ENCODE assay signal across 18 mouse cellular contexts in the genomic region with DNA sequence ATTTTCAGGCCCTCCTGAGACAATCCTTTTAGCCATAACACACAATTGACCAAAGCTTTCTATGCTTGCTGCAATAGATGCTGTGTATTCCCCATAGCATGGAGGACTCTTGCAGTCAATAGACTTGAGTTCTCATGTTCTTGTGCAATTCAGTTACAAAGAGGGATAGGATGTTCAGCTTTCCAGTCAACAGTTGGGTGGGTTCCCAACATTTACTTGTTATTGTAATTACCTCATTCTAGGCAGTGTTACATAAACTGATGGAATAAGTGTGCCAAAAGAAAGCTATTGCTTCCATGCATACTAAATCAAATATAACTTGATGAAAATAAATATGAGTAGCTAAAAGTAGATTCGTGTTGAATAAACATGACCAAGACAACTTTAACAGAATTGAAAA. TPM values are rescaled to one million over a fixed set of nuclear protein-coding genes. Genes with fewer than 3 reads are reported as not detected.
DNase-seq lines count a peak whose midpoint lies in the region; ATAC-seq and TF ChIP-seq lines count a peak whose summit lies in the region.
"Had no signal": no experiment of that assay in that cellular context is flagged by ENCODE, and none has a peak within 500 bp of the region (broad histone marks: within the 10 kb centered on the region; RNA-seq: fewer than 3 reads in every experiment).

No protein-coding gene starts in this region.

- intact Hi-C loops in left cerebral cortex, adult 2 months (cut with DNase I): no loop called here

- no peak overlapping the region for H3K27ac ChIP-seq in left cerebral cortex, adult 2 months
- H3K27ac ChIP-seq: embryonic facial prominence, embryonic 10.5 days; embryonic facial prominence, embryonic 12.5 days; forebrain, embryonic 15.5 days had no signal

- no peak for TF ChIP-seq CTCF in left cerebral cortex, adult 2 months (IDR thresholded peaks at IDR 0.05)

- DNase-seq in frontal cortex, postnatal 36 days (ENCODE audit: low spot score in 2 of 2): no peak
- DNase-seq in NIH3T3 (ENCODE audit: low read depth) (peak; percentile 52), adipocyte (ENCODE audit: low spot score) (peak; percentile 64)
- DNase-seq in left cerebral cortex, adult 2 months (ENCODE audit: extremely low spot score in 1 of 2, low spot score in 2 of 2): no peak
- DNase-seq: adrenal gland, adult 8-10 months; adrenal gland, postnatal 14 days; adrenal gland, postnatal 36 days; cerebellum, adult 11-12 months; cerebellum, adult 2 months; cerebellum, adult 9-10 months; cerebellum, postnatal 10 days; cerebellum, postnatal 25 days; forebrain, postnatal 0 days had no signal

- H3K4me3 ChIP-seq in left cerebral cortex, adult 2 months: no peak overlapping the region
- H3K4me3 ChIP-seq: embryonic facial prominence, embryonic 10.5 days; embryonic facial prominence, embryonic 12.5 days; forebrain, embryonic 15.5 days had no signal

- 0 out of 2 replicates have a peak, but pooled peaks have one; percentile 16 for ATAC-seq in frontal cortex, adult (ENCODE audit: low TSS enrichment)
- ATAC-seq: forebrain, embryonic 15.5 days; forebrain, postnatal 0 days had no signal

RNA-seq across cellular contexts. Expression of a gene that starts 8.4 kb away (rescaled TPM):
- 1 to 10 TPM; 5.2 to 6.7 TPM for total RNA-seq in left cerebral cortex, adult 2 months (2021)
- total RNA-seq: MEL had no signal

Comparison
In these comparisons a context has a peak if more than half of its experiments do, and no peak if none do; other contexts are left out.
1. DNase-seq: peak in NIH3T3 (single experiment) and adipocyte (single experiment); none in frontal cortex, postnatal 36 days (0 of 2) and left cerebral cortex, adult 2 months (0 of 2).